Mouse (Mus musculus) neutrophil, adult 83 days (primary cell): Measurements from ENCODE around the gene Gm42669. TPM values are rescaled to one million over a fixed set of nuclear protein-coding genes. Genes with fewer than 3 reads are reported as not detected.

Experiments used
- total RNA-seq, 2 experiments: library from RNA; stranded (reverse); gene quantifications; one replicate each; pipeline ENCODE4 v1.2.4; 2023

The Gm42669 gene
- total RNA-seq: not detected

GRCm38 (mm10) chr5:107507321-107507720 lies at the start of gene Gm42669:
Gene Gm42669, plus strand, starts transcription at chr5:107507621.

GRCm38 (mm10) chr5:107534581-107534980 lies 27.2 kb downstream of the Gm42669 start, which contains the start of gene 1700028K03Rik:
Gene 1700028K03Rik, plus strand, starts transcription at chr5:107534709.

GRCm38 (mm10) chr5:107597301-107598077 lies 90.1 kb downstream of the Gm42669 start, which contains the start of the genes Rpap2 and Glmn:
Gene Rpap2, plus strand, starts transcription at chr5:107597373.
Gene Glmn, minus strand, starts transcription at chr5:107597888.

Other genes with a start within 250 kb of the Gm42669 start
- gene Tgfbr3, start 218.0 kb upstream of the Gm42669 start, total RNA-seq: 1 to 10 TPM; 1.9 to 2.4 TPM
- gene Brdt, start 176.5 kb upstream of the Gm42669 start, total RNA-seq: under 1 TPM; 0.15 to 0.26 TPM
- gene Ephx4, start 104.9 kb upstream of the Gm42669 start, total RNA-seq: not detected
- not detected for gene Lpcat2b, start 76.1 kb upstream of the Gm42669 start, total RNA-seq
- 1 to 10 TPM; 2.7 to 5.4 TPM for gene Btbd8, start 69.6 kb upstream of the Gm42669 start, total RNA-seq
- not detected for gene 1700028K03Rik, start 27.1 kb downstream of the Gm42669 start, total RNA-seq
- gene Rpap2, start 89.8 kb downstream of the Gm42669 start, total RNA-seq: 1 to 10 TPM; 5.9 to 6.9 TPM
- gene Glmn, start 90.3 kb downstream of the Gm42669 start, total RNA-seq: 1 to 10 TPM; 2.3 to 4.0 TPM
- gene Gfi1, start 218.4 kb downstream of the Gm42669 start, total RNA-seq: 10 to 100 TPM; 24.6 to 27.7 TPM